Mouse (Mus musculus) heart, adult 18-20 months (tissue): ENCODE data around the gene Atp11a. TPM values are rescaled to one million over a fixed set of nuclear protein-coding genes. Genes with fewer than 3 reads are reported as not detected.

Source experiments
- DNase-seq, 2 experiments: peaks; one replicate each; pipeline ENCODE4 v3.0.0; 2021 to 2022; ENCODE audit warnings: mixed read lengths in 1 of 2
- total RNA-seq, 2 experiments: library from RNA; stranded (reverse); gene quantifications; 2 replicates each; pipeline ENCODE4 v1.2.3; 2021

The Atp11a gene
- total RNA-seq, 2 experiments from 2014 or later, result 78.9 to 88.1 TPM

- DNase-seq, result peak in 1 of 2 experiments; percentile 60
These were observed 54.4 kb downstream of the Atp11a start for GRCm38 (mm10) chr8:12811231-12811630.

- DNase-seq, result no peak
These were observed 59.6 kb downstream of the Atp11a start for GRCm38 (mm10) chr8:12816412-12816811.

GRCm38 (mm10) chr8:12822892-12823291 lies 66.1 kb downstream of the Atp11a start:
- no peak for DNase-seq

- no peak for DNase-seq
These were observed 67.7 kb downstream of the Atp11a start for GRCm38 (mm10) chr8:12824562-12824961.

GRCm38 (mm10) chr8:12825236-12825635 lies 68.4 kb downstream of the Atp11a start:
- no peak for DNase-seq

- DNase-seq, result no peak
These were observed 68.9 kb downstream of the Atp11a start for GRCm38 (mm10) chr8:12825686-12826237.

- no peak for DNase-seq
These were observed 70.3 kb downstream of the Atp11a start for GRCm38 (mm10) chr8:12827124-12827523.

- DNase-seq, result no peak
These were observed 71.5 kb downstream of the Atp11a start for GRCm38 (mm10) chr8:12828298-12828697.

GRCm38 (mm10) chr8:12829381-12829780 lies 72.6 kb downstream of the Atp11a start:
- no peak for DNase-seq

- DNase-seq, result no peak
These were observed 75.1 kb downstream of the Atp11a start for GRCm38 (mm10) chr8:12831659-12832589.

GRCm38 (mm10) chr8:12833616-12834015 lies 76.8 kb downstream of the Atp11a start:
- peak; percentile 49 to 77 for DNase-seq

- no peak for DNase-seq
These were observed 84.0 kb downstream of the Atp11a start for GRCm38 (mm10) chr8:12840834-12841233.

GRCm38 (mm10) chr8:12842342-12842995 lies 85.7 kb downstream of the Atp11a start:
- no peak for DNase-seq

GRCm38 (mm10) chr8:12844347-12844950 lies 87.6 kb downstream of the Atp11a start:
- DNase-seq, result no peak

- DNase-seq, result no peak
These were observed 89.6 kb downstream of the Atp11a start for GRCm38 (mm10) chr8:12846447-12846846.

GRCm38 (mm10) chr8:12851241-12851640 lies 94.4 kb downstream of the Atp11a start:
- no peak for DNase-seq

GRCm38 (mm10) chr8:12856038-12856437 lies 99.2 kb downstream of the Atp11a start:
- DNase-seq, result peak; percentile 38 to 57

GRCm38 (mm10) chr8:12863061-12863460 lies 106.2 kb downstream of the Atp11a start:
- no peak for DNase-seq

- no peak for DNase-seq
These were observed 106.8 kb downstream of the Atp11a start for GRCm38 (mm10) chr8:12863608-12864007.

- DNase-seq, result no peak
These were observed 109.0 kb downstream of the Atp11a start for GRCm38 (mm10) chr8:12865790-12866189.

GRCm38 (mm10) chr8:12869661-12870060 lies 112.8 kb downstream of the Atp11a start:
- no peak for DNase-seq

GRCm38 (mm10) chr8:12870656-12871055 lies 113.8 kb downstream of the Atp11a start:
- no peak for DNase-seq

- no peak for DNase-seq
These were observed 114.6 kb downstream of the Atp11a start for GRCm38 (mm10) chr8:12871461-12871860.
